Mouse (Mus musculus): ENCODE measurements around the gene C5ar1.

- TF ChIP-seq CTCF (IDR thresholded peaks at IDR 0.05; ENCODE audit: control insufficient read depth, insufficient read depth, insufficient replicate concordance, low read depth, low read length) (no peak), POLR2A (IDR thresholded peaks at IDR 0.05; ENCODE audit: control insufficient read depth, low read depth, low read length) (no peak)
Measured at GRCm38 (mm10) chr7:16201136-16201535, 58.2 kb downstream of the C5ar1 start.

Measured in testis, adult 2 months (tissue).